ENCODE assay signal across 21 mouse cellular contexts in the genomic region with DNA sequence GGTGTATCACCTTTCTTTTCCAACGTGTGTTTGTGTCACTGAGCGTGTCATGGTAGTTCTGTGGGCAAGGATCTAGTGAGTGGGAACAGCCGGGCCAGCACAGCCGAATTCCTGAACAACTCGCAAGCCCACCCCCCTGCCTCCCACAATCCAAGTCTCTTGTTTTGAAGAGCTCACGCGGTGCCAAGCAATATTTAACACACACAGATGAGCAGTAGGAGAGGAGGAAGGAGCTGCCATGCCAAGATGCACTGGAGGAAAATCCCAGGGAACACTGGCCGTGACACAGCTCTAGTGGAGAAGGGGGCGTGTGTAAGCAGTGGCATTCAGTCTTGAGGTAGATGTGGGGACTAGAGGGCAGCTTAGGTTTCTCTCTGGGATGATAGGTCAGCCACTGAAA.
DNase-seq lines count a peak whose midpoint lies in the region.
"Had no signal": no experiment of that assay in that cellular context is flagged by ENCODE, and none has a peak within 500 bp of the region (broad histone marks: within the 10 kb centered on the region; RNA-seq: fewer than 3 reads in every experiment).

No protein-coding gene starts in this region.

- DNase-seq in heart, adult 11 months: peak; percentile 49
- no peak for DNase-seq in heart, postnatal 25 days (ENCODE audit: low spot score)
- DNase-seq in right cerebral cortex, adult 18-20 months: peak; percentile 32
- no peak for DNase-seq in right cerebral cortex, postnatal 4 days
- peak; percentile 3 to 32 for DNase-seq in left cerebral cortex, adult 9 months (ENCODE audit: low spot score in 2 of 2)
- DNase-seq in telencephalon, adult 2 months (ENCODE audit: low read depth, low spot score): peak; percentile 44
- DNase-seq in gastrocnemius, postnatal 25 days: no peak
- no peak for DNase-seq in ovary, postnatal 10 days (ENCODE audit: low spot score)
- DNase-seq: adrenal gland, postnatal 10 days; cerebellum, adult 11-12 months; cerebellum, adult 9-11 months; embryo, embryonic 11 days; gastrocnemius, adult 2 months; heart, postnatal 36 days; kidney, adult 2 months; kidney, postnatal 36 days; liver, postnatal 0 days; lung, postnatal 36 days; spleen, adult 18-20 months; thymus, adult 18-20 months; thymus, postnatal 25 days had no signal

- intact Hi-C loops in heart, postnatal 25 days (cut with DNase I): no loop called here

Comparison
In these comparisons a context has a peak if more than half of its experiments do, and no peak if none do; other contexts are left out.
1. DNase-seq: peak in heart, adult 11 months (single experiment), right cerebral cortex, adult 18-20 months (single experiment), left cerebral cortex, adult 9 months (2 of 2) and telencephalon, adult 2 months (single experiment); none in heart, postnatal 25 days (single experiment), right cerebral cortex, postnatal 4 days (single experiment), gastrocnemius, postnatal 25 days (single experiment) and ovary, postnatal 10 days (single experiment).